Mouse (Mus musculus) ES-E14 (cell line): ENCODE data around the gene F8.

ENCODE experiments used
- CHD2 ChIP-seq: IDR thresholded peaks from 2 replicates; pipeline ENCODE4 v1.6.1; 2014; ENCODE audit warnings: mild to moderate bottlenecking, low read depth, low read length, inconsistent platforms
- HCFC1 ChIP-seq: IDR thresholded peaks from 2 replicates; pipeline ENCODE4 v1.6.1; 2012; ENCODE audit warnings: low read length, inconsistent platforms, borderline replicate concordance; ENCODE audit not compliant: insufficient read depth
- MAFK ChIP-seq: IDR thresholded peaks from 2 replicates; pipeline ENCODE4 v1.6.1; 2014; ENCODE audit warnings: mild to moderate bottlenecking, low read depth, low read length, inconsistent platforms; ENCODE audit not compliant: insufficient read depth
- ZC3H11A ChIP-seq: IDR thresholded peaks from 2 replicates; pipeline ENCODE4 v1.6.1; 2012; ENCODE audit warnings: low read depth, mild to moderate bottlenecking, inconsistent platforms, low read length, borderline replicate concordance
- ZNF384 ChIP-seq: IDR thresholded peaks from 2 replicates; pipeline ENCODE4 v1.6.1; 2012; ENCODE audit warnings: low read depth, low read length, inconsistent platforms

- TF ChIP-seq MAFK (no peak), HCFC1 (no peak), CHD2 (no peak), ZC3H11A (no peak), ZNF384 (no peak)
Measured at GRCm38 (mm10) chrX:75150304-75150703, 232.1 kb downstream of the F8 start.
